Mouse (Mus musculus): ENCODE results near the gene Gm17334. TPM values are rescaled to one million over a fixed set of nuclear protein-coding genes. Genes with fewer than 3 reads are reported as not detected.

Gene Gm17334
- polyA plus RNA-seq (2015; fragmentation: Nextera tagmentation; extraction: Ambion mirVana) = not detected in 2 replicates

- Histone ChIP-seq H3K4me1 (peaks cover 17% of the 10 kb centered on the region), H3K4me3 (no peak within 1 kb of the TSS), H3K27me3 (peaks cover 5% of the 10 kb centered on the region), H3K9me3 (no peaks in the 10 kb centered on the region), H3K36me3 (peaks cover 13% of the 10 kb centered on the region), H3K27ac (no peak within 1 kb of the TSS), H3K4me2 (no peak within 1 kb of the TSS), H3K9ac (0 out of 2 replicates have a peak within 1 kb of the TSS, but pooled peaks have one; percentile 21)
- no peak for ATAC-seq (ENCODE audit: insufficient number of reproducible peaks, insufficient read depth, low FRiP score, low TSS enrichment, low read depth)
- WGBS = 91% methylated on average over 5 of the region's 5 CpGs
Measured at GRCm38 (mm10) chr11:53773087-53773486, at the start of gene Gm17334. Gene Gm17334 (minus strand): TSS chr11:53773187.

DNA sequence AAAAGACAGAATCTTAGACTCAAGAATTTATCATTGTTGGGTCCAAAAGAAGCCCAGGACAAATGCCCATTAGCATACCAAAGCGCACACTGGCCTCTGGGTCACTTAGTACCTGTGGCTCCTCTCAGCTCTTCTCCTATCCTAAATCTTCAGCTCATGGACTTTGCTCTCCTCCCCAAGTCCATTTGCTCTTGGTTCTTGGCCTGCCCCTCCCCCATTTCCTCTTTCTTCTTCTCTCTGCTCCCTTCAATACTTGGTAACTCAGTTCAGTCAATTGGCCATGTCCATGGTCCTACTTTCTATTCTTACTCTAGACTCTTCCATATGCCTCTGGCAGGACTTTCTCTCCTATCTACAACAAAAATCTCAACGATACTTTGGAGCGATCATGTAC lies 49.0 kb upstream of the Gm17334 start:
- no peaks in the 10 kb centered on the region for H3K27me3 ChIP-seq
- no peak overlapping the region for H3K4me2 ChIP-seq
- WGBS = 95% methylated on average over 3 of the region's 3 CpGs
- no peaks in the 10 kb centered on the region for H3K4me1 ChIP-seq
- H3K4me3 ChIP-seq = no peak overlapping the region
- H3K9ac ChIP-seq = no peak overlapping the region
- no peaks in the 10 kb centered on the region for H3K36me3 ChIP-seq
- no peak for ATAC-seq (ENCODE audit: insufficient number of reproducible peaks, insufficient read depth, low FRiP score, low TSS enrichment, low read depth)
- no peak overlapping the region for H3K27ac ChIP-seq
- H3K9me3 ChIP-seq = no peaks in the 10 kb centered on the region

GRCm38 (mm10) chr11:53821230-53821944 lies 48.4 kb upstream of the Gm17334 start:
- ATAC-seq (ENCODE audit: insufficient number of reproducible peaks, insufficient read depth, low FRiP score, low TSS enrichment, low read depth) = no peak
- Histone ChIP-seq H3K4me1 (no peaks in the 10 kb centered on the region), H3K9me3 (no peaks in the 10 kb centered on the region), H3K9ac (no peak overlapping the region), H3K4me3 (no peak overlapping the region), H3K36me3 (no peaks in the 10 kb centered on the region), H3K27me3 (no peaks in the 10 kb centered on the region), H3K27ac (no peak overlapping the region), H3K4me2 (no peak overlapping the region)
- WGBS = 81% methylated on average over 11 of the region's 11 CpGs

DNA sequence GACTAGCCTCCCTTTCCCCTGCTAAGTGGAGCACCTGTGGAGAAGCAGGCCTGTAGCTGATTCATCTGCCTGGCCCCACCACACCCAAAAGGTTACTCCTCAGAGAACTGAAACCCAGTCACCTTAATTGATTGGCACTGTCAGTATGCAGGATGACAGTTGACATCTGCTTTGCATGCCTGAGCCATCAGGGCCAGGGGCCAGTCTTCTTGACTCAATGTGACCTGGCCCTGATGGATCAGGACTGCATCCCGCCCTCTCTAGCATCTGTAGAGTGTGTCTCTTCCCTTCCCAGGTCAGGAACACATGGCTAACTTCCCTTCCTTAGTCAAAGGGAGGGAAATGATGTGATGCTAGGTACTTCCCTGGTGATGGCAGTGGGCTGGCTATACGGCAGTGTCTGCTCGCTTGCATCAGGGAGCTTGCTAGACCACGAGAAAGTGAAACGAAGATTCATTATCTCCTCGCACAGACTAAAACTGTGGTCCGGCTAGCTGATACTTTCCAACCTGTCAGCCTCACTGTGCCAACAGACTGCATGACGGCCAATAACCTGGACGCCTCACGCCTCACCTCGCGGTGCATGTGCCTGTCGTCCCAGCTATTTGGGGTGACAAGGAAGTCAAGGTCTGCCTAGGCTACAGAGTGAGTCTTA lies 47.7 kb upstream of the Gm17334 start:
- ATAC-seq (ENCODE audit: insufficient number of reproducible peaks, insufficient read depth, low FRiP score, low TSS enrichment, low read depth) = no peak
- H3K36me3 ChIP-seq = no peaks in the 10 kb centered on the region
- H3K9ac ChIP-seq = no peak overlapping the region
- H3K4me2 ChIP-seq = no peak overlapping the region
- no peak overlapping the region for H3K27ac ChIP-seq
- no peak overlapping the region for H3K4me3 ChIP-seq
- H3K4me1 ChIP-seq = no peaks in the 10 kb centered on the region
- H3K27me3 ChIP-seq = no peaks in the 10 kb centered on the region
- 88% methylated on average over 13 of the region's 13 CpGs for WGBS
- H3K9me3 ChIP-seq = no peaks in the 10 kb centered on the region

DNA sequence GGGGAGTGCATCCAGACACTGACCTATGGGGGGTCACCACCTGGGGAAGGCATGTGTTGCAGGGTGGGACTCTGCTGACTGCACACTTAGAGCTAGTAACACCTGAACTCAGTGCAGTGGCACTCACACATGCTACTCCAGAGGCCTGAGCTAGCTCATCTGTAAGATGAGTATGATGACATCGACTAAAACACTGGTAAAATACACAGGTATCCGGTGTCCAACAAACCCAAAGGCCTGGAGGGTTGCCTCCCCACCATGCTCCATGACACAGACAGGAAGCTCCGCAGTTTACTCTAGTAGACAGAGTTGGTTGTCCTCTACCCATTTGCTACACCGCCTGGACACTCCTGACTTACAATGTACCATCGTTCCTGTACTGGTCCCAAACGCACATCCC lies 46.5 kb upstream of the Gm17334 start:
- WGBS = 94% methylated on average over 6 of the region's 6 CpGs
- no peak for ATAC-seq (ENCODE audit: insufficient number of reproducible peaks, insufficient read depth, low FRiP score, low TSS enrichment, low read depth)
- Histone ChIP-seq H3K9me3 (no peaks in the 10 kb centered on the region), H3K27ac (no peak overlapping the region), H3K36me3 (no peaks in the 10 kb centered on the region), H3K4me3 (no peak overlapping the region), H3K9ac (no peak overlapping the region), H3K4me1 (no peaks in the 10 kb centered on the region), H3K27me3 (no peaks in the 10 kb centered on the region), H3K4me2 (no peak overlapping the region)

DNA sequence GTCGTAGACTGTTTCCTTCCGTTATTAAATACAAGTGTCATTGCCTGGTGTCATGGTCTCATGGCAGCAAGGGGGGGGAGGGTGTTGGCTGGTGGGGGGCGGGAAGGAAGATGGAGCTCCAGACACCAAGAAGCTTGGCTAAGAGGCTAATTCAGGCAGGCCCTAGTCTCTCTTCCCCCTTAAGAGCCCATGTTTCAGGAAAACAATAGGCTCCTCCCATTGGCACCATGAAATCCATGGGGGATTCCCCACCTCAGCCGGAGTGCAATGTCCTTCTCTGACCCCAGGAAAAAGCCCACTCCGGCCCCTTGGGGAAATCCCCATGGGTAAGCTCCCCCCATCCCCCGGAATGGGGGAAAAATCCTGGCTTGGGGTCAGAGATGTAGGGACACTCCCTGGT lies 45.8 kb upstream of the Gm17334 start:
- Histone ChIP-seq H3K27me3 (no peaks in the 10 kb centered on the region), H3K4me2 (no peak overlapping the region), H3K9ac (no peak overlapping the region), H3K36me3 (no peaks in the 10 kb centered on the region), H3K4me1 (no peaks in the 10 kb centered on the region), H3K4me3 (no peak overlapping the region), H3K9me3 (no peaks in the 10 kb centered on the region), H3K27ac (no peak overlapping the region)
- WGBS = 61% methylated on average over 6 of the region's 6 CpGs
- ATAC-seq (ENCODE audit: insufficient number of reproducible peaks, insufficient read depth, low FRiP score, low TSS enrichment, low read depth) = no peak

GRCm38 (mm10) chr11:53816841-53817375 lies 43.9 kb upstream of the Gm17334 start:
- no peak for ATAC-seq (ENCODE audit: insufficient number of reproducible peaks, insufficient read depth, low FRiP score, low TSS enrichment, low read depth)
- H3K4me1 ChIP-seq = no peaks in the 10 kb centered on the region
- H3K4me2 ChIP-seq = no peak overlapping the region
- no peaks in the 10 kb centered on the region for H3K36me3 ChIP-seq
- H3K27ac ChIP-seq = no peak overlapping the region
- H3K27me3 ChIP-seq = no peaks in the 10 kb centered on the region
- no peak overlapping the region for H3K9ac ChIP-seq
- WGBS = 81% methylated on average over 5 of the region's 5 CpGs
- no peaks in the 10 kb centered on the region for H3K9me3 ChIP-seq
- H3K4me3 ChIP-seq = no peak overlapping the region

DNA sequence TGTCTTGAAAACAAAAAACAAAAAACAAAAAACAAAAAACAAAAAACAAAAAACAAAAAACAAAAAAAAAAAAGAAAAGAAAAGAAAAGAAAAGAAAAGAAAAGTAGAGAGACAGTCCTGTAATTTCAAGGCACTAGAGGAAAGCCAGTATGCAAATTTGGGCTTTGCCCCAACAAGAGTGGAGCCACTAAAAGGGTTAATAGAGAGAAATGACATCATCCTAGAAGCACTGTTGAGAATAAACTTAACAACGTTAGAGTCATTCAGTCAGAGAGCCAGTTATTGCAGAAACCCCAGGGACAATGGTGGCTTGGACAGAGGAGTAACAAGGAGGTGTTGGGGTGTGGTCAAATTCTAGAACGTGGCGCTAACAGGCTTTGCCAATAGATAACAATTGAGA lies 41.8 kb upstream of the Gm17334 start:
- 59% methylated on average over 3 of the region's 3 CpGs for WGBS
- no peaks in the 10 kb centered on the region for H3K36me3 ChIP-seq
- H3K4me2 ChIP-seq = no peak overlapping the region
- no peak overlapping the region for H3K27ac ChIP-seq
- no peaks in the 10 kb centered on the region for H3K27me3 ChIP-seq
- no peak overlapping the region for H3K4me3 ChIP-seq
- no peak for ATAC-seq (ENCODE audit: insufficient number of reproducible peaks, insufficient read depth, low FRiP score, low TSS enrichment, low read depth)
- H3K9me3 ChIP-seq = no peaks in the 10 kb centered on the region
- no peaks in the 10 kb centered on the region for H3K4me1 ChIP-seq
- no peak overlapping the region for H3K9ac ChIP-seq

DNA sequence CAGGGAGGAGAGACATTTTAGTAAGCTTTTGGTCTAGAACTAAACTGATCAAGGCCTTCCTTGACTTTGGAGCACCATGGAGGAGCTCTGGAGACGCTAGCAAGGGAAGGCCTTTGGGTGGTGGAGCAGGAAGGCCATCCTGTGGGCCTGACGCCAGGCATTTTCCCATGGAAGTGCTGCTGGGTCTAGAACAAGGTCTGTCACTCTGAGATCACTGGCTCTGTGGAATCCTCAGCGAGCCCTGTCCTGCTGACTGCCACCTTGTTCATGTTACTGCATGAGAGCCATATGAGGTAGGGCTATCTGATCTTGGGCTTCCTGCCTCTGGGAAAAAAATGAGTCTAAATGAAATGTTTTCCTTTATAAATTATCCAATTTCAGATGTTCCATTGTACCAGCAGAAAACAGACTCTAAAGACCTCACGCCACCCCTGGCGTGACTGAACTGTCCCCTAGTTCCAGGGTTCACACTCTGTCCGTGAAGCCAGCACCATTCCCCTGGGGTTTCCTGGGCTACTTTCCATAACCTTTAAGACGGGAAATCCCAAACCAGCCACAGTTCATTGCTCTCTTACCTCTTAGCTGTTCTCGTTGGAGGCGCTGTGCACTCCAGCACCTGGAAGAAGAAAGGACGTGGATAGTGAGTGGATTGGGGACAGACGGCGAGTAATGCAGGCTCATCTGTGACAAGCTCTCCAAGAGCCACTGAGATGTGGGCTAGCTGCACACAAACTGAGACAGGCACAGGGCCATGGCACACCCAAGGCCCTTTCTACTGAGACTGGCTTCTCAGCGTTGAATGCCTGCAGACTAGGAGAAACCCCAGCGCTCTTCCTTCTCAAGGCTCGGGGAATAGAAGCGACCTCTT lies 40.2 kb upstream of the Gm17334 start:
- no peak overlapping the region for H3K9ac ChIP-seq
- no peaks in the 10 kb centered on the region for H3K27me3 ChIP-seq
- H3K9me3 ChIP-seq = no peaks in the 10 kb centered on the region
- no peak overlapping the region for H3K4me3 ChIP-seq
- H3K36me3 ChIP-seq = no peaks in the 10 kb centered on the region
- H3K4me2 ChIP-seq = no peak overlapping the region
- H3K27ac ChIP-seq = no peak overlapping the region
- WGBS = 77% methylated on average over 16 of the region's 16 CpGs
- ATAC-seq (ENCODE audit: insufficient number of reproducible peaks, insufficient read depth, low FRiP score, low TSS enrichment, low read depth) = no peak
- H3K4me1 ChIP-seq = no peaks in the 10 kb centered on the region

- no peak overlapping the region for H3K27ac ChIP-seq
- H3K4me1 ChIP-seq = no peaks in the 10 kb centered on the region
- H3K9ac ChIP-seq = no peak overlapping the region
- no peak overlapping the region for H3K4me3 ChIP-seq
- H3K9me3 ChIP-seq = no peaks in the 10 kb centered on the region
- no peak overlapping the region for H3K4me2 ChIP-seq
- H3K27me3 ChIP-seq = no peaks in the 10 kb centered on the region
- H3K36me3 ChIP-seq = no peaks in the 10 kb centered on the region
- no peak for ATAC-seq (ENCODE audit: insufficient number of reproducible peaks, insufficient read depth, low FRiP score, low TSS enrichment, low read depth)
- 81% methylated on average over 3 of the region's 3 CpGs for WGBS
Measured at GRCm38 (mm10) chr11:53811312-53811711, 38.3 kb upstream of the Gm17334 start.

DNA sequence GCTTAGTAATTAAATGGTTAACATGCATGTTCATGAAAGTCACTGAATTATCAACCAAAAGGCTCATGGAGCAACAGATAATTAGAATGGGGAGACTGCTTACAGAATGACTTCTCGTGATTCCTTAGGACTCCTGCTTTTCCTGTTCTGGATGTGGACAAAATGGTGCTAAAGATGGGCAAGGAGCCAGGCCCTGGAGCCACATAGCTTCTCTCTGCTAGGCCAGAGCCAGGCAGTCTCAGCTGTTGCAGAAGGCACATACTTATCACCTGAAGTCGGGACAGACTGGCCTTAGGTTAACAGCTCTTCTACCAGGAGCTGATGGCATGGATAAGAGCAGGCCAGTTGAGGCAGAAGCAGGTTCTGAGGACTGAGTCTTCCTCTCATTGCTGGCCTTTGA lies 37.8 kb upstream of the Gm17334 start:
- no peak overlapping the region for H3K4me3 ChIP-seq
- H3K9ac ChIP-seq = no peak overlapping the region
- H3K36me3 ChIP-seq = no peaks in the 10 kb centered on the region
- no peak overlapping the region for H3K4me2 ChIP-seq
- WGBS = 60% methylated on average over 2 of the region's 2 CpGs
- no peaks in the 10 kb centered on the region for H3K9me3 ChIP-seq
- H3K27me3 ChIP-seq = no peaks in the 10 kb centered on the region
- no peak overlapping the region for H3K27ac ChIP-seq
- ATAC-seq (ENCODE audit: insufficient number of reproducible peaks, insufficient read depth, low FRiP score, low TSS enrichment, low read depth) = no peak
- no peaks in the 10 kb centered on the region for H3K4me1 ChIP-seq

All from embryonic facial prominence, embryonic 13.5 days (tissue).